Mouse (Mus musculus): ENCODE data around the gene Mfsd9. TPM values are rescaled to one million over a fixed set of nuclear protein-coding genes. Genes with fewer than 3 reads are reported as not detected.
A peak's percentile ranks its signal among the peaks of the same experiment; 100 is the strongest.

The Mfsd9 gene
- polyA plus RNA-seq, 1 experiment, result not detected

DNA sequence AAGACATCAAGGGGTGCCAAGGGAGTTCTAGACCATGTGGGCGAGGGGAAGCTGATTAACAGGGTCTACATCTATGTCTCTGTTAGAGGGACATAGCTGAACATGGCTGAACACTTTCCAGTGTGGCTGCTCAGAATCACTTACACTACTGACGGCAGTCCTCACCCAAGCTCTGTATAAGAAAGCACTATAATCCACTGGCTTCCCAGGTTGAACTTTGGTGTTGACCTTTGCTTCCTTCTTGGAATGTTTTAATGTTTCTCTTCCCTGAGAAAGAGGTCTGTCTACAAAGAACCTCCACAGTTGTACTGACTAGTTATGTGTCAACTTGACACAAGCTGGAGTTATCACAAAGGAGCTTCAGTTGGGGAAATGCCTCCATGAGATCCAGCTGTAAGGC is 14.4 kb downstream of the Mfsd9 start:
- WGBS, result 81% methylated on average over 2 of the region's 2 CpGs
- TF ChIP-seq POLR2A (IDR thresholded peaks at IDR 0.05; ENCODE audit: borderline replicate concordance, control insufficient read depth, low read depth, low read length), result no peak
- TF ChIP-seq CTCF (IDR thresholded peaks at IDR 0.05; ENCODE audit: control insufficient read depth, insufficient read depth, low read length), result no peak
- Histone ChIP-seq H3K4me1 (ENCODE audit: control insufficient read depth, insufficient read depth, low read length) (no peaks in the 10 kb centered on the region), H3K4me3 (replicated peaks; ENCODE audit: control insufficient read depth, low read depth, low read length) (no peak overlapping the region), H3K27ac (ENCODE audit: control insufficient read depth, insufficient read depth, low read depth, low read length, poor library complexity) (no peak overlapping the region)

DNA sequence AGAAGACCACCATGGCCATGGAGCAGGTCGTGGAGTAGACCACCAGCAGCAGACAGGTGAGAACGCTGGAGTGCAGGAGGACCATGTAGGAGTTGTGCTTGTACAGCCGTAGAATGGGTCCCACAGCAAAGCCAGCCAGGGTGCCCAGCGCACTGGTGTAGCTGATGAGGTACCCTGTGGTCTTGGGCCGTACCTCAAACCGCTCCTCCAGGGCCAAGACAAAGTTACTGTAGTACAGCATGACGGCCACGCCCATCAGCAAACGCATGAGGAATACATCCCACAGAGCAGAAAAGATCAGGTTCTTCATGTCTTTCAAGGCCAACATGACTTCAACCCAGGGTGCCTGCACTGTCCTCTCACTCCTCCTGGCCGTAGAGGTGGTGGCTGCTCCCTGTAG is 16.4 kb downstream of the Mfsd9 start:
- Histone ChIP-seq H3K4me1 (ENCODE audit: control insufficient read depth, insufficient read depth, low read length) (0 out of 2 replicates have a peak, but pooled peaks cover 1% of the 10 kb centered on the region), H3K4me3 (replicated peaks; ENCODE audit: control insufficient read depth, low read depth, low read length) (no peak overlapping the region), H3K27ac (ENCODE audit: control insufficient read depth, insufficient read depth, low read depth, low read length, poor library complexity) (no peak overlapping the region)
- TF ChIP-seq POLR2A (IDR thresholded peaks at IDR 0.05; ENCODE audit: borderline replicate concordance, control insufficient read depth, low read depth, low read length) (no peak), CTCF (IDR thresholded peaks at IDR 0.05; ENCODE audit: control insufficient read depth, insufficient read depth, low read length) (no peak)
- WGBS, result 94% methylated on average over 10 of the region's 10 CpGs

DNA sequence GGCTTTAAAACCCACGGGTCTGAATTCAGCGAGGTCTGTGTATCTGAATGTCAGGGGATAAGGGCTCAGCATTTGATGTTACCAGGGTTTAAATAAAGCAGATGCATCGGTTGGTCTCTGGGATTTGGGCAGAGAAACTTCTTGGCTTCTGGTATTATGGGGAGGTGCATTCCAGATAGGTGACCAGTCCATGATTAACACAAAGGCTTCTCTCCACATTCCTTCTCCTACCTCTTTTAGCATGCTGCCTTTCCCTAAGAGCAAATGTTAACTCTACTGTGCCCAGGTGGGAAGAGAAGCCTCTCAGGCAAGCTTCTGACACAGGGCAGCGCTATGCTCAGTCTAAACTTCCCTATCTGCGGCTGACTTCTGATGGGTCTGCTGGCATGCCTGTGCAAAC is 17.3 kb downstream of the Mfsd9 start:
- TF ChIP-seq CTCF (IDR thresholded peaks at IDR 0.05; ENCODE audit: control insufficient read depth, insufficient read depth, low read length) (no peak), POLR2A (IDR thresholded peaks at IDR 0.05; ENCODE audit: borderline replicate concordance, control insufficient read depth, low read depth, low read length) (no peak)
- 0 out of 2 replicates have a peak, but pooled peaks cover 1% of the 10 kb centered on the region for H3K4me1 ChIP-seq (ENCODE audit: control insufficient read depth, insufficient read depth, low read length)
- 92% methylated on average over 5 of the region's 5 CpGs for WGBS

DNA sequence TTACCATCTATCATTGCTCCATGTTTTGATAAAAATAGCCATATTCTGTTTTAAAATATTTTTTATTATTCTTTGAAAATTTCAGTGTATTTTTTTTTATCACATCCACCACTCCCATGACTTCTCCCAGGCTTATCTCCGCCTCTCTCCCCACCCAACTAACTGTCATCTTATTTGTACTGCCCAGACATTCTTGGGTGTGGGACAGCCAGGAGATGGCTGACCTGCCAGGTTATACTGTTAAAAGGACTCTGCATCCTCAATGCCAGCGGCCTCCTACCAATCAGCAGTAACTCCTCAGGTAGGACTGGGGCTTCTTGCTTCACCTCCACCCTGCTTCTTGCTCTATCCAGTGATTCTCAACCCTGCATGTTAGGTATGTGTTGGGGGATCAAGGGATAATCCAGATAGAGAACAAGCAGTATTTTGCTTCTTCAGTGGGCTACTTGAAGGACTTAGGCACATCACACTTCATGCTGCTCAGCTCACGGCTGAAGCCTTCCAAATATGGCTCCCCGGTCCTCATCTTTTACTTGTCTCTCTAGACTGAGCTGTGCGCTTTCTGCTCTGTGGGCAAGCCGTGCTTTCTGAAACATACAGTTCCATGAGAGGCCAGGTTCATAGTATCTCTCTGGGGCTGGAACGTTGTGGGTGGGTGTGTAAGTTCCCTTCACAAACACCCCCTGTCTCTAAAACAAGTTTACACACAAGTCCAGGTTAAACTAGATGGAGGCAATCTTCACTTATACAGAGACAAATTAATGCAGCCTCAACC is 19.1 kb downstream of the Mfsd9 start:
- Histone ChIP-seq H3K27ac (ENCODE audit: control insufficient read depth, insufficient read depth, low read depth, low read length, poor library complexity) (peak overlapping the region; percentile 8; the same call in 1 of the 2 replicates), H3K4me1 (ENCODE audit: control insufficient read depth, insufficient read depth, low read length) (0 out of 2 replicates have a peak, but pooled peaks cover 1% of the 10 kb centered on the region), H3K4me3 (replicated peaks; ENCODE audit: control insufficient read depth, low read depth, low read length) (peak overlapping the region; percentile 50)
- no peak for TF ChIP-seq CTCF (IDR thresholded peaks at IDR 0.05; ENCODE audit: control insufficient read depth, insufficient read depth, low read length)
- TF ChIP-seq POLR2A (IDR thresholded peaks at IDR 0.05; ENCODE audit: borderline replicate concordance, control insufficient read depth, low read depth, low read length), result no peak
- 77% methylated on average over 7 of the region's 7 CpGs for WGBS

More for the DNA sequence above, 17.3 kb downstream of the Mfsd9 start:
- H3K4me3 ChIP-seq (replicated peaks; ENCODE audit: control insufficient read depth, low read depth, low read length), result no peak overlapping the region
- H3K27ac ChIP-seq (ENCODE audit: control insufficient read depth, insufficient read depth, low read depth, low read length, poor library complexity), result no peak overlapping the region

DNA sequence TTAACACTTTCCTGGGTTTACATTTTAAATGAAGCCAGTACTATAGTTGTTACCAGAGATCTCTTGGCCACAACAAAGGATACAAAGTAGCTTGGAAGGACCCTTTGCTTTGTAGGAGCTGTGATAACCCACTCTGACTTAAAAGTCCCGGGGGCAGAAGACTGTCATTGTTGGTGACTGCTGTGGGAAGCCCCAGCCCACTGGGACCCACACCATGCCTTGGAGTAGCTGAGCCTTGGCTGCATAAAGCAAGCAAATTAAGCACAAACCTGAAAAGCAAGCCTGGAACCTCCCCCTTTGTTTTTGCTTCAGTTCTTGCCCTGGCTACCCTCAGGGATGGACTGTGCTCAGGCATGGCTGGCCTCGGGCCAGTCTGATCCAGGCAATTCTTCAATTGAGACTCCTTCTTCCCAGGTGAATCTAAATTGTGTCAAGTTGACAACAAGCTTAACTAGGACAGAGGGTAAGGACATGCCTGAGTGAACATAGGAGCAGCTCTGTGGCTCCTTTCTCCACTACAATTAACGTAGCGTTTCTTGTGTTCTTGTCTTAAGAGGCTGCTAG is 21.1 kb downstream of the Mfsd9 start:
- H3K4me1 ChIP-seq (ENCODE audit: control insufficient read depth, insufficient read depth, low read length), result 0 out of 2 replicates have a peak, but pooled peaks cover 1% of the 10 kb centered on the region
- no peak overlapping the region for H3K4me3 ChIP-seq (replicated peaks; ENCODE audit: control insufficient read depth, low read depth, low read length)
- H3K27ac ChIP-seq (ENCODE audit: control insufficient read depth, insufficient read depth, low read depth, low read length, poor library complexity), result no peak overlapping the region
- 81% methylated on average over 4 of the region's 4 CpGs for WGBS
- TF ChIP-seq POLR2A (IDR thresholded peaks at IDR 0.05; ENCODE audit: borderline replicate concordance, control insufficient read depth, low read depth, low read length), result no peak
- TF ChIP-seq CTCF (IDR thresholded peaks at IDR 0.05; ENCODE audit: control insufficient read depth, insufficient read depth, low read length), result no peak

- no peak overlapping the region for H3K27ac ChIP-seq (ENCODE audit: control insufficient read depth, insufficient read depth, low read depth, low read length, poor library complexity)
- TF ChIP-seq POLR2A (IDR thresholded peaks at IDR 0.05; ENCODE audit: borderline replicate concordance, control insufficient read depth, low read depth, low read length) (no peak), CTCF (IDR thresholded peaks at IDR 0.05; ENCODE audit: control insufficient read depth, insufficient read depth, low read length) (peak; percentile 55)
- 0 out of 2 replicates have a peak, but pooled peaks cover 1% of the 10 kb centered on the region for H3K4me1 ChIP-seq (ENCODE audit: control insufficient read depth, insufficient read depth, low read length)
- H3K4me3 ChIP-seq (replicated peaks; ENCODE audit: control insufficient read depth, low read depth, low read length), result no peak overlapping the region
- WGBS, result 22% methylated on average over 6 of the region's 6 CpGs
These were observed 21.9 kb downstream of the Mfsd9 start for GRCm38 (mm10) chr1:40768606-40769005.

GRCm38 (mm10) chr1:40767588-40767987 is 22.9 kb downstream of the Mfsd9 start:
- TF ChIP-seq POLR2A (IDR thresholded peaks at IDR 0.05; ENCODE audit: borderline replicate concordance, control insufficient read depth, low read depth, low read length) (no peak), CTCF (IDR thresholded peaks at IDR 0.05; ENCODE audit: control insufficient read depth, insufficient read depth, low read length) (no peak)
- WGBS, result 84% methylated on average over 18 of the region's 18 CpGs
- H3K4me1 ChIP-seq (ENCODE audit: control insufficient read depth, insufficient read depth, low read length), result 0 out of 2 replicates have a peak, but pooled peaks cover 1% of the 10 kb centered on the region
- H3K4me3 ChIP-seq (replicated peaks; ENCODE audit: control insufficient read depth, low read depth, low read length), result no peak overlapping the region
- no peak overlapping the region for H3K27ac ChIP-seq (ENCODE audit: control insufficient read depth, insufficient read depth, low read depth, low read length, poor library complexity)

- Histone ChIP-seq H3K27ac (ENCODE audit: control insufficient read depth, insufficient read depth, low read depth, low read length, poor library complexity) (no peak overlapping the region), H3K4me3 (replicated peaks; ENCODE audit: control insufficient read depth, low read depth, low read length) (no peak overlapping the region), H3K4me1 (ENCODE audit: control insufficient read depth, insufficient read depth, low read length) (0 out of 2 replicates have a peak, but pooled peaks cover 1% of the 10 kb centered on the region)
- no peak for TF ChIP-seq POLR2A (IDR thresholded peaks at IDR 0.05; ENCODE audit: borderline replicate concordance, control insufficient read depth, low read depth, low read length)
- TF ChIP-seq CTCF (IDR thresholded peaks at IDR 0.05; ENCODE audit: control insufficient read depth, insufficient read depth, low read length), result no peak
- 87% methylated on average over 12 of the region's 12 CpGs for WGBS
These were observed 25.0 kb downstream of the Mfsd9 start for GRCm38 (mm10) chr1:40765521-40765920.

Data from bone marrow, adult 2 months (tissue).